Mouse (Mus musculus) kidney, embryonic 14.5 days (tissue): ENCODE results near the gene Pbx4. TPM values are rescaled to one million over a fixed set of nuclear protein-coding genes. Genes with fewer than 3 reads are reported as not detected.

Experiments
- ATAC-seq: fragments of 200-750 bp; cut with Nextera tagmentation; 2 replicates; pipeline ENCODE4 v1.8.0; 2017; ENCODE audit warnings: moderate number of reproducible peaks, mild to moderate bottlenecking, moderate TSS enrichment, moderate library complexity; ENCODE audit not compliant: low FRiP score, low TSS enrichment
- H3K27ac ChIP-seq: fragments of 300-500 bp; sonication (generic); 2 replicates; pipeline ENCODE4 v1.5.1; 2014; ENCODE audit warnings: low read depth, mild to moderate bottlenecking, low read length, moderate library complexity, mixed read lengths
- H3K27me3 ChIP-seq: fragments of 300-500 bp; sonication (generic); 2 replicates; pipeline ENCODE4 v1.6.1; 2014; ENCODE audit warnings: mild to moderate bottlenecking, low read length; ENCODE audit not compliant: control insufficient read depth, insufficient read depth
- H3K36me3 ChIP-seq: fragments of 300-500 bp; sonication (generic); 2 replicates; pipeline ENCODE4 v1.6.1; 2014; ENCODE audit warnings: low read length, mixed read lengths; ENCODE audit not compliant: control insufficient read depth, insufficient read depth
- H3K4me1 ChIP-seq: fragments of 300-500 bp; sonication (generic); 2 replicates; pipeline ENCODE4 v1.6.1; 2014; ENCODE audit warnings: low read length, mixed read lengths; ENCODE audit not compliant: control insufficient read depth, insufficient read depth
- H3K4me2 ChIP-seq: fragments of 300-500 bp; sonication (generic); replicated peaks from 2 replicates; pipeline ENCODE4 v1.6.1; 2014; ENCODE audit warnings: low read depth, mild to moderate bottlenecking, low read length
- H3K4me3 ChIP-seq: fragments of 300-500 bp; sonication (generic); 2 replicates; pipeline ENCODE4 v1.5.1; 2014; ENCODE audit warnings: mild to moderate bottlenecking, low read length
- H3K9ac ChIP-seq: fragments of 300-500 bp; sonication (generic); 2 replicates; pipeline ENCODE4 v1.6.1; 2014; ENCODE audit warnings: low read depth, mild to moderate bottlenecking, low read length, moderate library complexity
- H3K9me3 ChIP-seq: fragments of 300-500 bp; sonication (generic); 2 replicates; pipeline ENCODE4 v1.6.1; 2016; ENCODE audit warnings: low read length; ENCODE audit not compliant: control insufficient read depth
- WGBS: fragments of 180-500 bp; shearing (Covaris S2); extraction: QIAGEN DNeasy Blood & Tissue Kit; methylation state at CpG from one replicate; pipeline ENCODE4 v1.1.7; 2014; 5-methylcytosine and 5-hydroxymethylcytosine counted together
- polyA plus RNA-seq: library from polyadenylated mRNA; unstranded; fragments of >200 nt; fragmentation: Nextera tagmentation; extraction: Ambion mirVana; gene quantifications from 2 replicates; pipeline ENCODE4 v1.2.1, GENCODE M21; 2014

Gene Pbx4
- polyA plus RNA-seq, 1 experiment from 2014 or later = 9.7 TPM

DNA sequence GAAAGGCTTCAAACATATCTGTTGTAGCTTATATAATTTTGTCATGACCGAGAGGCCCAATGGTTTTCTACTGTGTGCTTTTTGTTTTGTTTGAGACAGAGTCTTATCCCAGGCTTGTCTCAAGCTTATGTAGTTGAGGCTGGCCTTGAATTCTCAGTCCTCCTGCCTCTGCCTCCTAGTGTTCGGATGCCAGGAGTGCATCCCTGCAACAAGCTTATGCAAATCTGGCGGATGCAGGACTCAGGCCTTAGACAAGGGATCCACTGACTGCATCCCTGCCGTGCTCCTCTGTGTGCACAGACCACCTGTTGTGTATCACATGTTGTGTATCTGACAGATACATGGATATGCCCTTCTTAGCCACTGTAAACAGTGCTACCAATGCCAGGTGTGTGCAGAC lies 28.5 kb downstream of the Pbx4 start:
- no peak overlapping the region for H3K9ac ChIP-seq
- H3K4me3 ChIP-seq = no peak overlapping the region

DNA sequence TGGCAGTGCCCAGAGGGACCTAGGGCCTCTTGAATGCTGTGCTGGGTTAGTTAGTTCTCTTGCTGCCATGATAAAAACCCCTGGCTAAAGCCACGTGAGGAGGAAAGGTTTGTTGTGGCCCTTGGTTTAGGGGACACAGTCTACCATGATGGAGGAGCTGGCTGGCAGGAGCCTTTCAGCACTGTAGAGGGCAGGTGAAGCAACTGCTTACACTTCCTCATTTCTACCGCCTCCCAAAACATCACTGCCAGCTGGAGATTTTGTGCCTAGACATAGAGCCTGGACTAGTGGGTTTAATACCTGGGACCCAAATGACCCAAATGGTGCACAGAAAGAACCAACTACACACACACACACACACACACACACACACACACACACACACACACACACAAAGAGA lies 29.0 kb downstream of the Pbx4 start:
- Histone ChIP-seq H3K36me3 (no peaks in the 10 kb centered on the region), H3K27me3 (no peaks in the 10 kb centered on the region), H3K9ac (no peak overlapping the region), H3K9me3 (no peaks in the 10 kb centered on the region), H3K27ac (no peak overlapping the region), H3K4me1 (no peaks in the 10 kb centered on the region), H3K4me2 (no peak overlapping the region), H3K4me3 (no peak overlapping the region)
- ATAC-seq = no peak
- 68% methylated on average over 2 of the region's 2 CpGs for WGBS

More for the DNA sequence above, 28.5 kb downstream of the Pbx4 start:
- no peak overlapping the region for H3K27ac ChIP-seq
- WGBS = 65% methylated on average over 4 of the region's 4 CpGs
- H3K4me2 ChIP-seq = no peak overlapping the region
- no peaks in the 10 kb centered on the region for H3K36me3 ChIP-seq
- no peaks in the 10 kb centered on the region for H3K27me3 ChIP-seq
- H3K4me1 ChIP-seq = no peaks in the 10 kb centered on the region
- H3K9me3 ChIP-seq = no peaks in the 10 kb centered on the region
- no peak for ATAC-seq

DNA sequence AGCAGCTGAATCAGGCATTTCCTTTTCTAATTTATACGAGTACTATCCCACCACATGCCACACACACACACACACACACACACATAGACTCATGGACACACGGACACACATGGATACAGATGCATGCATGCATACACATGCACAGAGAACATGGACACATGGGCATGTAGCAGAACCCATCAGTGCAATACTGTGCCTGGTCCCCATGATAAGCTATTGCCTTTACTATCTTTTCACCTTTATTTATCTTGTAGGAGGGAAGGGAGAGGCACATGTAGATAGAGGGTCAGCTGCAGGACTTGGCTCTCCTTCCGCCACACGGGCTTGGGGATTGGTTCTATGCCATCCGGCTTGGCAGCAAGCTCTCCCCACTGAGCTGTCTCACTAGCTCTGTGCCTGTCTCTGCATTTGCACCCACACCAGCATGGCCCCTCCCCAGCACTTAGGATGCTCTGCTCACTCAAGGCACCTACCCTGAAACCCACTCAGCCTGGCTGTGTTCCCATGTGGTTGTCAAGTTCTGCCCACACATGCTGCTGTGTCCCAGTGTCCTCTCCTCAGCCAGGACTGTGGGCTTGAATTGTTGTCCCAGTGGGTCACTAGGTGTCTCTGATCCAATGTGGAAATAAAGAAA lies 31.2 kb downstream of the Pbx4 start:
- Histone ChIP-seq H3K4me1 (no peaks in the 10 kb centered on the region), H3K27me3 (no peaks in the 10 kb centered on the region), H3K9me3 (no peaks in the 10 kb centered on the region), H3K36me3 (no peaks in the 10 kb centered on the region), H3K27ac (no peak overlapping the region), H3K4me3 (no peak overlapping the region), H3K4me2 (no peak overlapping the region), H3K9ac (no peak overlapping the region)
- WGBS = 88% methylated on average over 5 of the region's 5 CpGs
- ATAC-seq = no peak

DNA sequence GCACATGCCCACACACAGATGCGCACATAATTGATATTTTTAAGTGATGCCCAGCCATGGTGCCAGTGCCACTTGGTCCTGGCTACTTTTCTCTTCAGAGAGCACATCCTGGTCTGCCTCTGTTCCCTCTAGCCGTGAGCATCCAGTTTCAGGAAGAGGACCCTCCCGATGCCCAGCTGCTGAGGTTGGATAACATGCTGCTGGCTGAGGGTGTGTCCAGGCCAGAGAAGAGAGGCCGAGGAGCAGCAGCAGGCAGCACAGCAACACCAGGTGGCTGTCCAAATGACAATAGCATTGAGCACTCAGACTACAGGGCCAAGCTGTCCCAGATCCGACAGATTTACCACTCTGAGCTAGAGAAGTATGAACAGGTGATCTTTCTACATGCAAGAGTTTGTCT lies 31.9 kb downstream of the Pbx4 start:
- H3K4me3 ChIP-seq = no peak overlapping the region
- H3K27ac ChIP-seq = no peak overlapping the region
- 58% methylated on average over 5 of the region's 5 CpGs for WGBS
- no peaks in the 10 kb centered on the region for H3K9me3 ChIP-seq
- no peaks in the 10 kb centered on the region for H3K4me1 ChIP-seq
- ATAC-seq = no peak
- no peak overlapping the region for H3K9ac ChIP-seq
- no peaks in the 10 kb centered on the region for H3K27me3 ChIP-seq
- H3K4me2 ChIP-seq = no peak overlapping the region
- no peaks in the 10 kb centered on the region for H3K36me3 ChIP-seq

DNA sequence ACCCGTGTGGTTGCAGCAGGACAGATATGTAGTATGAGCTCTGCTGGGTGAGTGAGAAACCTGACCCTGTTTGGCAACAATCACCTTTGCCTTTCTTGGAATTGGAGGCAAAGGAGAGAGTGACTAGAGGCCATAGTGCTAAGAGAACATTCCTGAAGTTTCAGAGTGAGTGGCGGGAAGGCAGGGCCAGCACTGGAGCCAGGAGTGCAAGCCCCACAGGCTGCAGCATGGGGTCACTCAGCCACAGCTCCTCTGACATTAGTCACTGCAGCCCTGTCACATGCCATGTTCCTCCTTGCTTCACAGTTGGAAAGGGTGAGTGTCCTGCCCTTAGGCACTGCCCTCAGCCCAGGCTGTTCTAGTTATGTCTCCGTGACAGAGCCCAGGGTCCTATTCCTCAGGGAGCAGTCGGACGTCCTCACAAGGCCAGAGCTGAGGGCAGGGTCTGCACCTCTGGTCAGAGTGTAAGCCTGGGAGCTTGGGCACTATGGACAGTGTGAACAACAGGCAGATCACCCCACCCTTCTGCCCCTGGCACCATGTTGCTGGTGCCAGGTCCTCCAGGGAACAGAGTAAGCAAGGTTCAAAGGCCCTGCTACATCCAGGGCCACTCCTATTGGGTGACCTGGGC lies 35.5 kb downstream of the Pbx4 start:
- Histone ChIP-seq H3K27me3 (no peaks in the 10 kb centered on the region), H3K9ac (no peak overlapping the region), H3K9me3 (no peaks in the 10 kb centered on the region), H3K4me3 (no peak overlapping the region), H3K4me2 (no peak overlapping the region), H3K27ac (no peak overlapping the region), H3K4me1 (no peaks in the 10 kb centered on the region), H3K36me3 (no peaks in the 10 kb centered on the region)
- no peak for ATAC-seq
- 72% methylated on average over 5 of the region's 5 CpGs for WGBS

DNA sequence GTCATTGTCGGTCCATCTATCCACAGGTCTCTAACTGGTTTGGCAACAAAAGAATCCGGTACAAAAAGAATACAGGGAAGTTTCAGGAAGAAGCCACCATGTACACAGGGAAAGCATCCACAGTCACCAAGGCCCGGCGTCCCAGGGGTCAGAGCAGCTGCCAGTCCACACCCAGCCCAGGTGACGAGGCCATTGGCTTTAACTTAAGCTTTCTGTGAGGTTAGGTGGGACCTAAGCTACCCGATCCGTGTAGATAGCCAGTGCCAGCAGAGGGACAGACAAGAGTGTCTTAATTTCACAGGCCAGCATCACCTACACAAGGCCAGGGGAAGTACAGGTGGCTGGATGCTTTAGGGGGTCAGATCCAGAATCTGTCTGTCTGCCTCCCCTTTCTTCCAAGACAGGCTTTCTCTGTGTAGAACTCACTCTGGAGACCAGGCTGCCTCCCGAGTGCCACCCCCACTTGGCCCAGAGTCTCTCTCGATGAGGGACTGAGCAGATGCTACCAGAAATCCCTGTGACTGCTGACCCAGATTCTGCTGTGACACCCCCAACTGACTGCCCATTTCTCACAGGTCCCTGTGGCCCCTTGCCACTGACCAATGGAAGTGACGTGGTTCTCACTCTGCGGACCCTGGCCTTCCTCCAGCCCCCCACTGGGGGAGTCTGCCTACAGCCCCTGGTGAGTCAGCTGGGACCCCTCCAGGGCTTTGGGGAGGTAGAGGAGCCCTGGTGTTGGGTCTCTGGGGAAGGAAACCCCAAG lies 37.9 kb downstream of the Pbx4 start:
- no peaks in the 10 kb centered on the region for H3K9me3 ChIP-seq
- WGBS = 83% methylated on average over 11 of the region's 11 CpGs
- H3K4me1 ChIP-seq = no peaks in the 10 kb centered on the region
- no peaks in the 10 kb centered on the region for H3K36me3 ChIP-seq
- no peak overlapping the region for H3K27ac ChIP-seq
- ATAC-seq = no peak
- H3K4me3 ChIP-seq = no peak overlapping the region
- H3K9ac ChIP-seq = no peak overlapping the region
- H3K27me3 ChIP-seq = no peaks in the 10 kb centered on the region
- H3K4me2 ChIP-seq = no peak overlapping the region

DNA sequence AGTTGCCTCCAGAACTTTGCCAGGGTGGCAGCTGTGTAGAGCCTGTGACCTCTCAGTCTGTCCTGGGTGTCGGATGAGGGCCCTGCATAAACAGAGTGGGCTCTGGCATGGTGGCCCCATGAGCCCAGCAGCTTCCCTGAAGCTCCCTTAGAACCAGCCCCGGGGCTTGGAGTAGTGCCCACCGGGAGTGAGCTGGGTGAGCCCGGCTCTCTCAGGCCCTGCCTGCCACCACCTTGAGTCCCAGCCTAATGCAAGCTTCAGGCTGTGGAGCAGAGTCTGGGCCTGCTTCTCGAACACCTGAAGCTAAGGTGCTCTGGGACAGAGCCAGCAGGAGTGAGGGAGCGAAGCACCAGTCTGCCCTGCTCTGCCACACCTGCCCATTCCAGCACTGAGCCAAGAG lies 38.6 kb downstream of the Pbx4 start:
- no peak overlapping the region for H3K4me3 ChIP-seq
- no peak overlapping the region for H3K9ac ChIP-seq
- no peak overlapping the region for H3K27ac ChIP-seq
- no peaks in the 10 kb centered on the region for H3K4me1 ChIP-seq
- no peaks in the 10 kb centered on the region for H3K36me3 ChIP-seq
- no peak for ATAC-seq
- no peak overlapping the region for H3K4me2 ChIP-seq
- no peaks in the 10 kb centered on the region for H3K27me3 ChIP-seq
- WGBS = 83% methylated on average over 6 of the region's 6 CpGs
- no peaks in the 10 kb centered on the region for H3K9me3 ChIP-seq

DNA sequence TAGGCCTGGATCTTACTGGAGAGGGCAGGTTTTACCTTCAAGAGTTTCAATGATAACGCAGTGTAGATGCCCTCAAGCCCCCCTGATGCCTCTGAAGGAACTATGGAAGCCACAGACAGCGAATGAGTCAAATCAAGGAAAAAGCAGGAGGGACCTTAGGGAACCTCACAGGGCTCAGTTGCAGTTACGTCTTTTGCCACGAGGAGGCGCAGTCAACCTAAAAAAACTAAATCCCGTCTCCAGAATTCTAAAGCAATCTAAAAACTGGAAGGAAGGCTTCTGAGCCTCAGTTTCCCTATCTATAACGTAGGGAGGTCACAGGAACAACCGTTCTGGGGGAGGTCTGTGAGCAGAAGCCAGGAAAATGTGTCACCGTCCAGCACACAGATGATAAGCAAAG lies 41.9 kb downstream of the Pbx4 start:
- H3K4me1 ChIP-seq = no peaks in the 10 kb centered on the region
- H3K9me3 ChIP-seq = no peaks in the 10 kb centered on the region
- no peak overlapping the region for H3K9ac ChIP-seq
- H3K36me3 ChIP-seq = no peaks in the 10 kb centered on the region
- H3K4me3 ChIP-seq = no peak overlapping the region
- 11% methylated on average over 9 of the region's 9 CpGs for WGBS
- no peak overlapping the region for H3K27ac ChIP-seq
- no peak overlapping the region for H3K4me2 ChIP-seq
- ATAC-seq = no peak
- peaks cover 10% of the 10 kb centered on the region for H3K27me3 ChIP-seq

DNA sequence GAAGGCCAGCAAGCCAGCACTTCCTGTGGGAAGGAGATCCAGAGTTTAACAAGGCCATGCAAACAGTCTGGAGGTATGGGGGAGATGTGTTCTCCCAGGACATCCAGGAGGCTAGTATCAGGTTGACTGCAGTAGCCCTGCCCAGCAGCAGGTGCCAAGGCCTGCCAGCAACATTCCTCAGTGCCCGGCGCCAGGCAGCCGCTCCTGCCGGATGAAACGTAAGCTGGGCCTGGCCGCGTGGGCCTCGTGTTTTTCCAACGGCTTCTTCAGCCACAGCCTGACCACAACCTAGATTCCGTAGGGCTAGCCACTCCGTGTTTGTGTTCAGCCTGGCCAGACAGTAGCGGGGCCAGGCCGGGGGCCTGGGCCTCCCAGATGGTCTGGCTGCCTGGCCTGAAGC lies 42.4 kb downstream of the Pbx4 start:
- Histone ChIP-seq H3K36me3 (no peaks in the 10 kb centered on the region), H3K27me3 (peaks cover 15% of the 10 kb centered on the region), H3K4me2 (no peak overlapping the region), H3K9ac (no peak overlapping the region), H3K4me3 (no peak overlapping the region), H3K4me1 (no peaks in the 10 kb centered on the region), H3K27ac (no peak overlapping the region), H3K9me3 (no peaks in the 10 kb centered on the region)
- WGBS = 80% methylated on average over 13 of the region's 13 CpGs
- no peak for ATAC-seq
